Comparison of ENCODE assay signal across 27 mouse cellular contexts in genomic region chr6:117942769-117943168, GRCm38 (mm10). TPM values are rescaled to one million over a fixed set of nuclear protein-coding genes. Genes with fewer than 3 reads are reported as not detected.
A peak's percentile ranks its signal among the peaks of the same experiment; 100 is the strongest.
DNase-seq lines count a peak whose midpoint lies in the region; ATAC-seq lines count a peak whose summit lies in the region.
"Had no signal": no experiment of that assay in that cellular context is flagged by ENCODE, and none has a peak within 500 bp of the region (broad histone marks: within the 10 kb centered on the region; RNA-seq: fewer than 3 reads in every experiment).

No protein-coding gene starts in this region.

- no peak overlapping the region for H3K4me3 ChIP-seq in kidney, embryonic 16.5 days (ENCODE audit: low read length)
- H3K4me3 ChIP-seq: forebrain, embryonic 12.5 days; hindbrain, embryonic 15.5 days; neural tube, embryonic 12.5 days had no signal

- peak; percentile 11 for DNase-seq in left cerebral cortex, postnatal 4 days
- no peak for DNase-seq in left cerebral cortex, adult 11 months (ENCODE audit: low spot score)
- DNase-seq in cerebellum, adult 11-12 months = peak; percentile 81
- DNase-seq in cerebellum, postnatal 14 days = peak; percentile 72 to 77
- peak; percentile 76 for DNase-seq in layer of hippocampus, adult 9-11 months
- DNase-seq in urinary bladder, postnatal 25 days (ENCODE audit: low spot score) = no peak
- no peak for DNase-seq in embryo, embryonic 9.5 days (ENCODE audit: extremely low spot score)
- DNase-seq: adrenal gland, postnatal 14 days; B cell, adult 2 months; heart, postnatal 14 days; kidney, adult 11 months; kidney, postnatal 4 days; lung, embryonic 14.5 days; lung, postnatal 4 days; thymus, adult 18-20 months had no signal

- no peak overlapping the region for H3K9ac ChIP-seq in kidney, embryonic 16.5 days (replicated peaks; ENCODE audit: low read length)
- H3K9ac ChIP-seq: forebrain, embryonic 12.5 days; hindbrain, embryonic 15.5 days; lung, embryonic 14.5 days; neural tube, embryonic 12.5 days had no signal

- H3K27me3 ChIP-seq in kidney, embryonic 16.5 days (ENCODE audit: insufficient read depth, low read length) = no peaks in the 10 kb centered on the region
- H3K27me3 ChIP-seq: forebrain, embryonic 12.5 days; hindbrain, embryonic 15.5 days; neural tube, embryonic 12.5 days had no signal

- H3K27ac ChIP-seq in kidney, embryonic 16.5 days (ENCODE audit: low read length) = no peak overlapping the region
- H3K27ac ChIP-seq: forebrain, embryonic 12.5 days; hindbrain, embryonic 15.5 days; neural tube, embryonic 12.5 days had no signal

- no peaks in the 10 kb centered on the region for H3K9me3 ChIP-seq in kidney, embryonic 16.5 days (ENCODE audit: low read length)
- H3K9me3 ChIP-seq: forebrain, embryonic 12.5 days; hindbrain, embryonic 15.5 days; neural tube, embryonic 12.5 days had no signal

- H3K36me3 ChIP-seq in kidney, embryonic 16.5 days (ENCODE audit: insufficient read depth, low read length) = no peaks in the 10 kb centered on the region
- H3K36me3 ChIP-seq: forebrain, embryonic 12.5 days; hindbrain, embryonic 15.5 days; neural tube, embryonic 12.5 days had no signal

- intact Hi-C loops in left cerebral cortex, postnatal 4 days (cut with DNase I) = no loop called here

- no peaks in the 10 kb centered on the region for H3K4me1 ChIP-seq in kidney, embryonic 16.5 days (ENCODE audit: insufficient read depth, low read length)
- H3K4me1 ChIP-seq: forebrain, embryonic 12.5 days; hindbrain, embryonic 15.5 days; neural tube, embryonic 12.5 days had no signal

- WGBS in kidney, embryonic 16.5 days = 74% methylated on average over 10 of the region's 10 CpGs

- no peak overlapping the region for H3K4me2 ChIP-seq in kidney, embryonic 16.5 days (replicated peaks; ENCODE audit: low read depth, low read length)
- H3K4me2 ChIP-seq: forebrain, embryonic 12.5 days; heart, embryonic 11.5 days; hindbrain, embryonic 15.5 days; lung, embryonic 14.5 days; midbrain, embryonic 11.5 days; neural tube, embryonic 12.5 days had no signal

- ATAC-seq in kidney, embryonic 16.5 days (ENCODE audit: low FRiP score, low TSS enrichment) = no peak
- ATAC-seq: activated CD4-positive, CD25-positive, alpha-beta regulatory T cell, adult 4 months had no signal

RNA-seq across cellular contexts. Expression of gene Fxyd4, which starts 5.3 kb away (rescaled TPM):
- not detected for total RNA-seq in left cerebral cortex, postnatal 4 days (2021)
- polyA plus RNA-seq in kidney, embryonic 16.5 days (2015; fragmentation: Nextera tagmentation; extraction: Ambion mirVana) = 98.1 and 98.5 TPM in 2 replicates
- total RNA-seq: adrenal gland, postnatal 14 days; gastrocnemius, postnatal 4 days; heart, postnatal 14 days; left cerebral cortex, postnatal 36 days; liver, adult 2 months; monocyte, adult 5-6 weeks had no signal
- polyA plus RNA-seq: small intestine, adult 2 months had no signal

RNA-seq across cellular contexts. Expression of gene Hnrnpf, which starts 42.6 kb away (rescaled TPM):
- 100 to 1,000 TPM; 201 to 220 TPM for total RNA-seq in left cerebral cortex, postnatal 4 days (2021)
- polyA plus RNA-seq in kidney, embryonic 16.5 days (2015; fragmentation: Nextera tagmentation; extraction: Ambion mirVana) = 793 and 842 TPM in 2 replicates

Comparison
In these comparisons a context has a peak if more than half of its experiments do, and no peak if none do; other contexts are left out.
1. DNase-seq: peak in left cerebral cortex, postnatal 4 days (single experiment), cerebellum, adult 11-12 months (single experiment), cerebellum, postnatal 14 days (2 of 2) and layer of hippocampus, adult 9-11 months (single experiment); none in left cerebral cortex, adult 11 months (single experiment), urinary bladder, postnatal 25 days (single experiment) and embryo, embryonic 9.5 days (single experiment).